Mouse (Mus musculus) ovary, postnatal 36 days (tissue): ENCODE data around the gene Sox8.

ENCODE experiments used
- DNase-seq: peaks from one replicate; pipeline ENCODE4 v3.0.0; 2022; ENCODE audit warnings: low spot score, mixed read lengths

Gene Sox8

GRCm38 (mm10) chr17:25579332-25580047, 9.0 kb upstream of the Sox8 start:
- no peak for DNase-seq

DNA sequence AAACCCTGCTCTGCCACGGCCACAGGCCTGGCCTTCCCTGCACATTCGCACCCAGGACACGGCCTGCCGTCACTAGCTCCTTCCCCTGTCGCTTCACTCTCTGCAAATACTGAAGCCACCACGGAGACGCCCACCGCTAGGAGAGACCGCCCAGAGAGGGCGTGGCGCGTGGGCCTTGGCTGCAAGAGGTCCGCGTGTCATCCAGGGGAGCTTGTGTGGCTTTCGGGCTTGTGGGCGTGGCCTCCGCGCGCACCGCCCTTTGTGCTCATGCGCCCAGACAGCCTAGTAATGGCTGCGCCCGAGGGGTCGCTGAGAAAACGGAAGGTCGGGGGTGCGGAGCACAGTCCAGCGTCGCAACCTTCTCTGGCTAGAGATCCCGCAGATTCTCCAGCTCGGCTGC, 8.4 kb upstream of the Sox8 start, which contains the start of gene Lmf1:
Gene Lmf1 (plus strand): TSS at position 166 of the 400 bp plus-strand sequence.
- peak; percentile 96 for DNase-seq

DNA sequence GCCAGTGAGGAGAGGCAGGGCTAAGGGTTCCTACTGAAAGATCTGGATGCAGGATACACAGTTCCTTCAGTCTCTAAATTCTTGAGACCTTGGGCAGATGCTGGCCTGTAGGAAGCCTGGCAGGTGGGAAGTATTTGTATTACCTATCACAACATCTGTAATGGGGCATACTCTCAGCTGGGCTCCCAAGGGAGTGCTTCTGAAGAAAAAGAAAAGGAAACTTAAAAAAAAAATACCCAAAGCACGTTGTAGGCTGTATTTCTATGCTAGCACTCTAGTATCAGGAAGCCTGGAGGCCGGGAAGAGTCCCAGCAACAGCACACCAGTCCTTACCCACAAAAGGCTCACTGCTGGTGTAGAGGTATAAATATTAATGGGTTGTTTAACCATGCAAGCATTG, 7.2 kb upstream of the Sox8 start:
- no peak for DNase-seq

DNA sequence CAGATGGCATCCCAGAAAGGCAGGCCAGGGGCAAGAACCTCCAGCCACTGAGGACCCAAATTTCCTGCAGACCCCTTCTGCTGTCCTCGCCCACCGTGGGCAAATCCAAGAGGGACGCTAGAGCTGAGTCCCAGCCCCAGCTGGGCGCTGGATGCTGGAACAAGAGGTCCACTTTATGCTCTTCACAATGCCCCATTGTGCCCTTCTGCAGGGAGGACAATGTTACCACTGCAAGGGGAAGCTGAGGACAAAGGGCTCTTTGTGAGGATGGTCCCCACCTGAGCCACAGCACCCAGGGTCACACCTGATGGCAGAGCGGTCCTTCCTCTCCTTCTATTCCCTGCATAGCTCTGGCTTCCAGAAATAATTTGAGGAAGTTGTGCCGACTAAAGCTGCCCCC, 6.8 kb upstream of the Sox8 start:
- DNase-seq = no peak

GRCm38 (mm10) chr17:25576034-25576433, 5.5 kb upstream of the Sox8 start:
- DNase-seq = no peak

DNA sequence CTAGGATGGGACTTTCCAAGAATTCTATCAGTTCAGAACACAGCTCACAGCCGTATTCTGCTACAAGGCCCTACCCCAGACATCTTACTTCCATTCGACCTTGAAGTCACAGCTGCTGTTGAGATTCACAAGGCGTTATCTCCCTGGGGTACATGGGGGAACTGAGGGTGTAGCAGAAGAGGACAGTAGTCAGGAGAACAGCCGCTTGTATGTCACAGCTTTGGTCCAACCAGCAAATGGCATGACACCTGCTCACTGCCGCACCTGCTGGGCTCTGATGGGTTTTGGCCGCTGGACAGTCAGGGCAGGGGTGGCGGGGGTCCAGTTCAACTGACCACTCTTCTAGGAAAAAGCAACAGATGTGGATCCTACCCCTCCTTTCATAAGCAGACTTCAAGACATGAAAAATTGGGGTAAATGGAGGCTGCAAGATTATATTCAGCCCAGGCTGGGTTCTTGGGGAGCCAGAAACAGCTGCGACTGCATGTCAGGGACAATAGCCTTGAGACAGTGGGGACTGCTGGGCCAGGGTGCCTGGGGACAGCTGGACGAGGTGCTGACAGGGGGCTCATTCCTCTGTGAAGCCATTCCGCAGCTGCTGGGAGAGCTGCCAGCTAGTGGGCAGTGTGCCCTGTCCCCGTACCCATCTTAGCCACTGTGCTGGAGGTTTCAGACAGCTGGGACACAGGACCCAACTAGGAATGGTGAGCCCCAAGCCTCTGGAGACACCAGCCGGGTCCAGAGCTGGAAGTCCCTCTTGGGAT, 4.9 kb upstream of the Sox8 start:
- no peak for DNase-seq

DNA sequence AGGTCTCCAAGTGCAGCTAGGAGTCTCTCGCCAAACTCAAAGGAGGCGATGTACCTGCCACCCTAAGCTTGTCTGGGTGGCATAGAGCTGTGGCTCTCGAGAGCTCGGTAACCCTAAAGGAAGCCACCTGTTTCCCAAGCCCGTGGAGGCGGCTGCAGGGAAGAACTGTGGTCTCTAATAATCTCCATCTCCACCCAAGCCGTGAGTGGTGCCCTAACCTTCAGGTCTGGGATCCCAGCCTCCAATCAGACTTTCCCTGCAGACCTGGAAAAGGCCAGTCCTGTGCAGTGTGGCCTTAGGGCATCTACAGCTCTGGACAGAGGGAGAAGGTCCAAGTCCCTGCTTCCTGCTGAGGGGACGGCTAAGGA, 951 bp upstream of the Sox8 start:
- DNase-seq = no peak

DNA sequence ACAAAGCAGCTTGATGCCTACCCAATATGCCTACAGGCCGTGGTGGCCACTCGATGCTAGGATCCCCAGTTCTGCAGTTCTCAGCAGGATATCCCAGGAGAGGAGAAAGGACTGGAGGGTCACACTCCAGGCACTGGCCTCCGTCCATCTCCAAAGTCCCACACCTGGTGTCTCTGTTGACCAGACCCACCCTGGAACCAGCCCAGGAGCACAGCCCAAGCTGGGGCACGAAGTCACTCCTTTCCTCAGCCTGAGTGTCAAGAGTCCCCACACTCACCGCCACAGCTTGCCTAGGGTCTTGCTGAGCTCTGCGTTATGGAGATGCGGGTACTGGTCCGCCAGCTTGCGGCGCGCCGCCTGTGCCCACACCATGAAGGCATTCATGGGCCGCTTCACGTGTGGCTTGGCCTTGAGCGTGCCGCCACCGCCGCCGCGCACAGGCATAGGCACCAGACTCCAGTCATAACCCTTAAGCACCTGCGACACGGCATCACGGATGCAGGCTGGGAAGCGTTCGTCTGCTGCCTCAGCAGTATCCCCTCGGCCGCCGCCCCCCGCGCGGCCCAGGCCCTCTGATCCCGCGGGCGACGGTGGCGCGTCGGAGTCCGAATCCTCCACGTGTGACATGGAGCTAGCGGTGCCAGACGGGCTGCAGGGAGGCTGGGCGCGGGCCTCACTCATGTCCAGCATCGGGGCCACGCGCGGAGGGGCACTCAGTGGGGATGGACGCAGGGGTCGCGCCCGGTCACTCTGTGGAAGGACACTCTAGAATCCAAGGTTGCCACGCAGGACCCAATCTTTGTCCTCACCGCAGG, 446 bp downstream of the Sox8 start:
- DNase-seq = no peak

- DNase-seq = no peak
Measured at GRCm38 (mm10) chr17:25568880-25569279, 1.6 kb downstream of the Sox8 start.

DNA sequence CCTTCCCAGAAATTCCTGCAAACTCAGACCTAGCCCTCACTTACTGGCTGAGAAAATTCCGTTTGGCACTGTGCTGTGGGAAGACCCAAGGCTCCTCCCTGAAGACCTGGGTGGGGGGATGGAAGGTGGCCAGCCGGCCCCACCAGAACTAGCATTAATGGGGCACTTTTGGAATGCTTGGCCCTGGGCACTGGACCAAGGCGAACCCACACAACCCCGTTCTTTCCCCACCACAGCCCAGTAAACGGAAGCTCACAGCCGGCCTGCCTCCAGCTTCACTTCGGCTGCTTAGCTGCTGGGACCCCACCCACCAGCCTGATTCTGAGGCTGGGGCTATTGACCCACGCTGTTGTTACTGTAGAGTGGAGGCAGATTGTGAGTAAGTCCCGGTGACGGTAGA, 2.3 kb downstream of the Sox8 start:
- no peak for DNase-seq

GRCm38 (mm10) chr17:25567745-25568144, 2.7 kb downstream of the Sox8 start:
- peak; percentile 55 for DNase-seq

- no peak for DNase-seq
Measured at GRCm38 (mm10) chr17:25567261-25567660, 3.2 kb downstream of the Sox8 start.

DNA sequence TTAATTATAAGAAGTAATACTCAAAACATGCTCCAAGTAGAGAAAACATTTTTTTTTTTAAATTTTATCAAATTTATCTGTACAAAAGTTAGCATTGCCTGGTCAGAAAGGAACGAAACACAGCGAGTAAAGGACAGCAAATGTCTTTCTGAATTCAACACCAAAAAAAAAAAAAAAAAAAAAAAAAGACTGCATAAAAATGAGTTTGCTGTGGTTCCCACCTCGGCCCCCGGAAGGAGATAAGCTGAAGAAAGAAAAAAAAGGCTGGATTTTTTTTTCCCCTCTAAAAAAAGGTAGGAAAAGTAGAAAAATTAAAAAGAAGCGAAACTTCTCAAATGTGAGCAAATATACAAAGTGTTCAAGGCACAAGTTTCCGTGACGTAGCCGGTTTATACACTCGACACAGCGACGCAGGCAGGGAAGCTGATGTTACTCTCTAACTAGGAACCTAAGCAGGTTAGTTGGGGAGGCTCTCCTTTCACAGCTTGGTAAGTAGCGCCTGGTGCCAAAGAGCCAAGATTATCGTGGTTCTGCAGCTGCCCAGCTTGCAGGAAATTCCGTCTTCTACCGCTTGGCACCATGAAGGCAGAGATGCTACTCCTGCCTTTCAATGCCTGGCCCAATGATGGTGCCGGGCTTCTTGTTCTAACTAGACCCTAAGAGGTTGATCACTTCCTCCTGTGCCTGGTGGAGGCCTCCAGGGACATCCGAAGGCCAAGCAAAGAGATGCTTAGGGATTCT, 4.5 kb downstream of the Sox8 start:
- DNase-seq = no peak

DNA sequence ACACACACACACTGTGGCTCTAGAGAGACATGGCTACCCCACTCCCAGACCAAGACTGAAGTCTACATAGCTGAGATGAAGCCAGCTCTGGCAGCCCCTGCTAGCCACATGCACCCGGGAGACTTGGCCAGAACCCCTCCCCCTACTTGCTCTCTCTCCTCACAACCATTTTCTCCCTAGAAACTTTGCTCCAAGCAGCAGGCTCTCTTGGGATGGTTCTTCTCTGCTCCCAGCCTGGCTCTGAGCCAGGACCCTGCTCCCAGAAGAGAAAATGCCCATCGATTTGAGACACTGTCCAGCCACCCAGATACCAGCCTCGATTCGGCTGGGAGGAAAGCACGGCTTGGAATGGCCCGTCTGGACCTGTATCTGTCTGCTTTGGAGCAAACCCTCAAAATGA, 5.2 kb downstream of the Sox8 start:
- no peak for DNase-seq

DNA sequence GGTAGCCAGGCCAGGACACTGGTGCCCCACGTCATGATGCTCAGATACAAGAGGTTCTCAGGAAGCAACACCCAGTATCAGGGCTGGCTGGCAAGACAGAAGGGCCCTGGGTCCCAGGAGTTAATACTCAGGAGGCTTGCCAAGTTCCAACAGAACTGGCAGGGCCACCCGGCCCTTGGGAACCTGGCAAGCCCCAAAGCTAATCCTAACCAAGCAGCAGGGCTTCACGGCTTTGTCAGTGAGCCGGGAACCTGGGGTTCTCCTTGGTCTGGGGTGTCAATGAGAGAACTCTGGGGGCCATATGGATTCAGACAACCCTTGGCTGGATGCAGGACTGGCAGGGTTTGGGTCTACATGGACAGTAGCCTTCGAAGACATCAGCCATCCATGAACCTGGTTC, 6.0 kb downstream of the Sox8 start:
- DNase-seq = no peak

DNA sequence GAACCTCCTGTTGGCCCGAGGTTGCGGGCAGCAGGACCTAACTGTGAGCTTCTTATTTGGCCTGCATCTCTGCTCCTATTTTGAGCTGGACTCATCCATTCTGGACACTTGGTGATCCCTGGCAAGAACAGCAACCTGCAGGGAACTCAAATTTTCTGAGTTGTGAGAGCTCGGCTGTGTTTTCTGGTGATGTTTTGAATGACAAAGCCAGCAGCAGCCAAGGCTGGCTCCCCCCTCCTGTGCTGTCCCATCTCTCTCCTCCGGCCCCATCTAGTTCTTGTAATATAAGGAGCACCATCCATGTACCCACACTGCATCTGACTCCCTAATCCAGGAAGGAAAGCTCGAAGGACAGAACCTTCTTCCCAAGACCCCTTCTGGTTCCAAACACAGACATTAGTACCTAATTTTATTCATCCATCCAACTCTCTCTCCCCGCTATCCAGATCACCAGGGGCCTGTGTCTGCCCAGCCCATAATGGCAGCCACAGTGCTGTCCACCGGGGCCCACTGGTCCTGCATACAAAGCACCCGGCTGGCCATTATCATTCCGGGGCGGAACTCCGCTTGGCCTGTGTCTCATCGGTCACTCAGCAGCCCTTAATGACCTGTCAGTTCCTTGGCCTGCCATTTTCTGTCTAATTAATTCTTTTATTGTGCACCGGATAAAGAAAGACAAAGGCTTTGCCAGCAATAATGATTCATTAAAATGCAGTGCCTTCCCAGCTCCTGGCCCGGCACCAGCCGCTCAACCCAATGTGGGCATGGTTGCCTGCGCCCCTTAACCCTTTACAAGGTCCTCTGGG, 9.1 kb downstream of the Sox8 start:
- DNase-seq = no peak

GRCm38 (mm10) chr17:25560554-25561222, 9.8 kb downstream of the Sox8 start:
- no peak for DNase-seq

- no peak for DNase-seq
Measured at GRCm38 (mm10) chr17:25559634-25560033, 10.9 kb downstream of the Sox8 start.

GRCm38 (mm10) chr17:25556630-25557354, 13.7 kb downstream of the Sox8 start:
- no peak for DNase-seq
